Mouse (Mus musculus) limb, embryonic 14.5 days (tissue): Measurements from ENCODE around the gene Dpy19l3. TPM values are rescaled to one million over a fixed set of nuclear protein-coding genes. Genes with fewer than 3 reads are reported as not detected.
A peak's percentile ranks its signal among the peaks of the same experiment; 100 is the strongest.

Experiments used
- ATAC-seq: fragments of 200-750 bp; cut with Nextera tagmentation; 2 replicates; pipeline ENCODE4 v1.8.0; 2017; ENCODE audit warnings: low read depth, moderate number of reproducible peaks, moderate TSS enrichment; ENCODE audit not compliant: low FRiP score
- DNase-seq: peaks from one replicate; pipeline ENCODE4 v3.0.0-alpha.2; 2015; ENCODE audit warnings: low spot score
- H3K27ac ChIP-seq: fragments of 300-500 bp; sonication (generic); replicated peaks from 2 replicates; pipeline ENCODE4 v1.5.1; 2014; ENCODE audit warnings: low read depth, mild to moderate bottlenecking, low read length, moderate library complexity, mixed read lengths
- H3K27me3 ChIP-seq: fragments of 300-500 bp; sonication (generic); 2 replicates; pipeline ENCODE4 v1.6.1; 2014; ENCODE audit warnings: low read length, mixed read lengths; ENCODE audit not compliant: control insufficient read depth, insufficient read depth
- H3K36me3 ChIP-seq: fragments of 300-500 bp; sonication (generic); 2 replicates; pipeline ENCODE4 v1.6.1; 2014; ENCODE audit warnings: mild to moderate bottlenecking, low read length, moderate library complexity, mixed read lengths; ENCODE audit not compliant: control insufficient read depth, insufficient read depth
- H3K4me1 ChIP-seq: fragments of 300-500 bp; sonication (generic); 2 replicates; pipeline ENCODE4 v1.6.1; 2014; ENCODE audit warnings: antibody characterized with exemption, low read length, mixed read lengths; ENCODE audit not compliant: control insufficient read depth, insufficient read depth
- H3K4me2 ChIP-seq: fragments of 300-500 bp; sonication (generic); replicated peaks from 2 replicates; pipeline ENCODE4 v1.6.1; 2014; ENCODE audit warnings: low read depth, mild to moderate bottlenecking, low read length, moderate library complexity; ENCODE audit not compliant: severe bottlenecking
- H3K4me3 ChIP-seq: fragments of 300-500 bp; sonication (generic); replicated peaks from 2 replicates; pipeline ENCODE4 v1.5.1; 2014; ENCODE audit warnings: low read length
- H3K9ac ChIP-seq: fragments of 300-500 bp; sonication (generic); 2 replicates; pipeline ENCODE4 v1.6.1; 2014; ENCODE audit warnings: mild to moderate bottlenecking, low read depth, low read length, moderate library complexity; ENCODE audit not compliant: severe bottlenecking
- H3K9me3 ChIP-seq: fragments of 300-500 bp; sonication (generic); 2 replicates; pipeline ENCODE4 v1.6.1; 2016; ENCODE audit warnings: low read length; ENCODE audit not compliant: control insufficient read depth
- POLR2A ChIP-seq: fragments of 200-500 bp; IDR thresholded peaks from 2 replicates; pipeline ENCODE4 v1.8.0; 2012; ENCODE audit warnings: inconsistent platforms, mild to moderate bottlenecking, moderate library complexity, borderline replicate concordance; ENCODE audit not compliant: insufficient read depth, insufficient read length; ENCODE audit errors: extremely low read depth
- WGBS: fragments of 180-500 bp; shearing (Covaris S2); extraction: QIAGEN DNeasy Blood & Tissue Kit; methylation state at CpG from one replicate; pipeline ENCODE4 v1.1.7; 2014; 5-methylcytosine and 5-hydroxymethylcytosine counted together
- polyA plus RNA-seq, 2 experiments: library from polyadenylated mRNA; depleted of rRNA in 1 of 2; stranded (reverse) in 1 of 2; unstranded in 1 of 2; fragments of >200 nt; fragmentation: Nextera tagmentation in 1 of 2; extraction: Ambion mirVana in 1 of 2; gene quantifications; 2 replicates each; pipeline versions ENCODE4 v1.2.1 to v1.2.3; 2012 to 2014

Dpy19l3 gene
- polyA plus RNA-seq (2012; rRNA removed) (15.9 and 17.9 TPM in 2 replicates), polyA plus RNA-seq (2014; fragmentation: Nextera tagmentation; extraction: Ambion mirVana) (34.7 and 41.2 TPM in 2 replicates)

- Histone ChIP-seq H3K4me2 (peak within 1 kb of the TSS; percentile 95), H3K9me3 (no peaks in the 10 kb centered on the region), H3K4me3 (peak within 1 kb of the TSS; percentile 85), H3K27me3 (no peaks in the 10 kb centered on the region), H3K4me1 (peaks cover 11% of the 10 kb centered on the region; the same call in 1 of the 2 replicates), H3K27ac (peak within 1 kb of the TSS; percentile 58), H3K36me3 (peaks cover 13% of the 10 kb centered on the region), H3K9ac (peak within 1 kb of the TSS; percentile 69)
- peak; percentile 97 for ATAC-seq
- DNase-seq, result peak; percentile 78
- WGBS, result 0% methylated on average over 47 of the region's 70 CpGs
- peak; percentile 53; the same call in 1 of the 2 replicates for TF ChIP-seq POLR2A
These were observed at the start of gene Dpy19l3 for GRCm38 (mm10) chr7:35754033-35754885. Gene Dpy19l3 (minus strand): TSS chr7:35754454.

- H3K27ac ChIP-seq, result peak within 1 kb of the TSS; percentile 91
- 30% methylated on average over 18 of the region's 26 CpGs for WGBS
- peak; percentile 98 for ATAC-seq
- peak; percentile 93 for DNase-seq
- peak within 1 kb of the TSS; percentile 79 for H3K4me2 ChIP-seq
- peak within 1 kb of the TSS; percentile 91 for H3K4me3 ChIP-seq
- H3K27me3 ChIP-seq, result no peaks in the 10 kb centered on the region
- H3K9ac ChIP-seq, result peak within 1 kb of the TSS; percentile 98
- TF ChIP-seq POLR2A, result no peak
- peaks cover 7% of the 10 kb centered on the region for H3K4me1 ChIP-seq
- no peaks in the 10 kb centered on the region for H3K9me3 ChIP-seq
- H3K36me3 ChIP-seq, result peaks cover 28% of the 10 kb centered on the region
These were observed 48.8 kb upstream of the Dpy19l3 start, which contains the start of gene Zfp507 for GRCm38 (mm10) chr7:35802906-35803595. Gene Zfp507 (minus strand): TSS chr7:35803003.

DNA sequence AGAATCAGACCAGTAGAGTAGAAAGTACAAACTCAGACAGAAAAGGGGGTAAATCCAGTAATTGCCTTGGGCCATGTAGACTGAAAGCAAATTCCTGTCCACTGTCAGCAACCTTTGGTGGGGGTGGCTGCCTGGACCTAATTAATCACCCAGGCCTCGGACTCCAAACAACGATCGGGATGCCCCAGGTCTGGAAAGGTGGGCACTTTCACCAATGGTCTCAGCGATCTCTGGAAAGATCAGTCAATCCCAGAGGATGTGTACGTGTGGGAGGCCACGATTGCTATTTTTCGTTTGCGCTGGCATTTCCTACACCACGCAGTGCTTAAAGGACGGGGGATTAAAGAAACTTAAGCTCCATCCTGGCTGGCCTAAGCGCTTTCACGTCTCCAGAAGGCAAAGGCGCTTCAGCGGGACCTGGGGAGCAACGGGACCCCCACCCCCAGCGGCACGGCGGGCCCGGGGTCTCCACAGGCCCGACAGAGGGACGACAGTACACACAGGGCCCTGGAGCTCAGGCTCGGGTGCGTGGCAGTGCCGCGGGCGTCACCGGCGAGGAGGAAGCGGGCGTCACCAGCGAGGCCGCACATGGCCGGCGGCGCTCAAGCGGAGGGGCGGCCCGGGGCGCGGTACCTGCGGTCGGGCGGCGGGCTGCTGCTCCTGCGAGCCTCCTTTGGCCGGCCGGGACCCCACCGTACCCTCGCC lies 48.1 kb upstream of the Dpy19l3 start:
- Histone ChIP-seq H3K27ac (peak overlapping the region; percentile 91), H3K4me2 (peak overlapping the region; percentile 79), H3K4me1 (peaks cover 7% of the 10 kb centered on the region), H3K9me3 (no peaks in the 10 kb centered on the region), H3K36me3 (peaks cover 35% of the 10 kb centered on the region), H3K27me3 (no peaks in the 10 kb centered on the region), H3K9ac (peak overlapping the region; percentile 98), H3K4me3 (peak overlapping the region; percentile 91)
- ATAC-seq (peak; percentile 85), DNase-seq (no peak)
- TF ChIP-seq POLR2A, result no peak
- whole genome bisulfite sequencing, result 2% methylated on average over 38 of the region's 49 CpGs

GRCm38 (mm10) chr7:35796123-35796522 lies 41.9 kb upstream of the Dpy19l3 start:
- Histone ChIP-seq H3K9ac (no peak overlapping the region), H3K27me3 (no peaks in the 10 kb centered on the region), H3K27ac (no peak overlapping the region), H3K9me3 (no peaks in the 10 kb centered on the region), H3K4me1 (peaks cover 3% of the 10 kb centered on the region), H3K4me2 (no peak overlapping the region), H3K4me3 (no peak overlapping the region), H3K36me3 (peaks cover 94% of the 10 kb centered on the region)
- DNase-seq, result no peak
- WGBS, result 74% methylated on average over 7 of the region's 7 CpGs
- no peak for TF ChIP-seq POLR2A
- ATAC-seq, result no peak

DNA sequence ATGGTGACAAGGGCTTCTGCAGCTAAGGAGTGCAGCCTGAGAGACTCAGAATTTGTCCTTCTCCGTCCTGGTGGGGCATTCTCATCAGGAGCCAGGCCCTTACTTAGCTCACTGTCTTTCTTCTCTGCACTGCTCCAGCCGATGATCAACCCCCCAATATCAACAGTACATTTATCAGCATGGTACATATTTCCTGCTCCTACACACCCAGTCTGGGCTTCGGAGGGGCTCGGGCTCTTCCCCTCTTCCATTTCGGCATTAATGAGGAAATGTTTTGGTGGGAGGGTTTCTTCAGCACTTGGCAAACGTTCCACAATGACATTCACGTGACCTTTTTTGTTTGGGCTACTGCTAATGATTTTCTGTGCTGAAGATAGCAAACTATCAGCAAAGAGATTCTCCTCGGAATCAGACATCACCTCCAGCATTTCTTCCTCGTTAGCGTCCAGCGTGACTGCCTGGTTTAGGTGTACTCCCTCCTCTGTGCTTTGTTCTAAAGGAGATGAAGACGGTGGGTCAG lies 40.0 kb upstream of the Dpy19l3 start:
- Histone ChIP-seq H3K4me3 (no peak overlapping the region), H3K27me3 (no peaks in the 10 kb centered on the region), H3K4me1 (no peaks in the 10 kb centered on the region), H3K9ac (no peak overlapping the region), H3K9me3 (no peaks in the 10 kb centered on the region), H3K27ac (no peak overlapping the region), H3K4me2 (no peak overlapping the region), H3K36me3 (peaks cover 93% of the 10 kb centered on the region)
- WGBS, result 91% methylated on average over 12 of the region's 12 CpGs
- ATAC-seq (no peak), DNase-seq (no peak)
- no peak for TF ChIP-seq POLR2A
